Mouse (Mus musculus) MEL (cell line): Measurements from ENCODE around the gene Fank1. TPM values are rescaled to one million over a fixed set of nuclear protein-coding genes. Genes with fewer than 3 reads are reported as not detected.

Experiments used
- DNase-seq: peaks from one replicate; pipeline ENCODE4 v3.0.0; 2011; ENCODE audit warnings: low read depth, low spot score
- H3K27ac ChIP-seq: 2 replicates; pipeline ENCODE4 v1.5.1; 2012; ENCODE audit warnings: low read depth, mild to moderate bottlenecking, control low read depth, low read length, moderate library complexity; ENCODE audit not compliant: control insufficient read depth
- H3K27me3 ChIP-seq, 2 experiments: fragments of 150-350 bp in 1 of 2; sonication (generic) in 1 of 2; 2 replicates each; pipeline ENCODE4 v1.6.1; 2012; ENCODE audit warnings: low read length in 2 of 2, mild to moderate bottlenecking in 2 of 2, improper control_type of control experiment in 1 of 2, moderate library complexity in 1 of 2; ENCODE audit not compliant: insufficient read depth in 2 of 2, control insufficient read depth in 1 of 2
- H3K36me3 ChIP-seq, 2 experiments: 2 replicates each; pipeline ENCODE4 v1.6.1; 2012 to 2014; ENCODE audit warnings: low read length in 2 of 2, improper control_type of control experiment in 1 of 2, inconsistent platforms in 1 of 2, mild to moderate bottlenecking in 1 of 2; ENCODE audit not compliant: insufficient read depth in 2 of 2, control insufficient read depth in 1 of 2
- H3K4me1 ChIP-seq, 2 experiments: fragments of 150-350 bp in 1 of 2; sonication (generic) in 1 of 2; 2 replicates each; pipeline ENCODE4 v1.6.1; 2012; ENCODE audit warnings: low read length in 2 of 2, improper control_type of control experiment in 1 of 2, mild to moderate bottlenecking in 1 of 2; ENCODE audit not compliant: insufficient read depth in 2 of 2, control insufficient read depth in 1 of 2
- H3K4me3 ChIP-seq, 2 experiments: fragments of 150-350 bp in 1 of 2; sonication (generic) in 1 of 2; 2 replicates each; pipeline ENCODE4 v1.5.1; 2012; ENCODE audit warnings: low read depth in 2 of 2, low read length in 2 of 2, mild to moderate bottlenecking in 2 of 2, moderate library complexity in 2 of 2, control low read depth in 1 of 2, improper control_type of control experiment in 1 of 2; ENCODE audit not compliant: control insufficient read depth in 1 of 2, insufficient read depth in 1 of 2
- H3K79me2 ChIP-seq: 2 replicates; pipeline ENCODE4 v1.6.1; 2012; ENCODE audit warnings: mild to moderate bottlenecking, low read length, moderate library complexity; ENCODE audit not compliant: control insufficient read depth, poor library complexity, insufficient read depth
- H3K9ac ChIP-seq: 2 replicates; pipeline ENCODE4 v1.6.1; 2012; ENCODE audit warnings: low read depth, mild to moderate bottlenecking, control low read depth, low read length, moderate library complexity; ENCODE audit not compliant: control insufficient read depth, poor library complexity, severe bottlenecking
- H3K9me3 ChIP-seq: fragments of 150-350 bp; sonication (generic); replicated peaks from 2 replicates; pipeline ENCODE4 v1.6.1; 2012; ENCODE audit warnings: mild to moderate bottlenecking, low read length, improper control_type of control experiment, moderate library complexity; ENCODE audit not compliant: insufficient read depth
- BHLHE40 ChIP-seq: IDR thresholded peaks from 2 replicates; pipeline ENCODE4 v1.6.1; 2012; ENCODE audit warnings: low read depth, mild to moderate bottlenecking, inconsistent platforms, low read length, improper control_type of control experiment, borderline replicate concordance
- CHD2 ChIP-seq: IDR thresholded peaks from 2 replicates; pipeline ENCODE4 v1.6.1; 2011; ENCODE audit warnings: low read length, improper control_type of control experiment
- CTCF ChIP-seq, 3 experiments: IDR thresholded peaks in 2 of 3; conservative IDR thresholded peaks in 1 of 3; 2 replicates each; pipeline ENCODE4 v1.5.1; 2011 to 2012; ENCODE audit warnings: low read length in 3 of 3, low read depth in 2 of 3, mild to moderate bottlenecking in 2 of 3, improper control_type of control experiment in 1 of 3, inconsistent platforms in 1 of 3, mixed read lengths in 1 of 3, moderate library complexity in 1 of 3; ENCODE audit not compliant: control insufficient read depth in 1 of 3, insufficient read depth in 1 of 3, poor library complexity in 1 of 3, severe bottlenecking in 1 of 3
- E2F4 ChIP-seq: IDR thresholded peaks from 2 replicates; pipeline ENCODE4 v1.6.1; 2011; ENCODE audit warnings: low read depth, low read length, improper control_type of control experiment, borderline replicate concordance
- ELF1 ChIP-seq: IDR thresholded peaks from 2 replicates; pipeline ENCODE4 v1.6.1; 2014; ENCODE audit warnings: low read depth, mild to moderate bottlenecking, inconsistent platforms, low read length, improper control_type of control experiment, moderate library complexity
- ETS1 ChIP-seq: IDR thresholded peaks from 2 replicates; pipeline ENCODE4 v1.6.1; 2012; ENCODE audit warnings: low read depth, mild to moderate bottlenecking, inconsistent platforms, low read length, improper control_type of control experiment, moderate library complexity
- GABPA ChIP-seq: IDR thresholded peaks from 2 replicates; pipeline ENCODE4 v1.6.1; 2012; ENCODE audit warnings: low read depth, mild to moderate bottlenecking, inconsistent platforms, low read length, improper control_type of control experiment, moderate library complexity
- GATA1 ChIP-seq: IDR thresholded peaks from 2 replicates; pipeline ENCODE4 v1.6.1; 2011; ENCODE audit warnings: low read depth, low read length, improper control_type of control experiment
- JUND ChIP-seq: IDR thresholded peaks from 2 replicates; pipeline ENCODE4 v1.6.1; 2011; ENCODE audit warnings: low read depth, mild to moderate bottlenecking, improper control_type of control experiment, low read length
- KAT2A ChIP-seq: conservative IDR thresholded peaks from 2 replicates; pipeline ENCODE4 v1.6.1; 2012; ENCODE audit warnings: low read depth, low read length, improper control_type of control experiment, inconsistent platforms
- MAFK ChIP-seq: IDR thresholded peaks from 2 replicates; pipeline ENCODE4 v1.6.1; 2011; ENCODE audit warnings: low read depth, mild to moderate bottlenecking, low read length, improper control_type of control experiment, borderline replicate concordance
- MAZ ChIP-seq: IDR thresholded peaks from 2 replicates; pipeline ENCODE4 v1.6.1; 2012; ENCODE audit warnings: low read depth, mild to moderate bottlenecking, inconsistent platforms, low read length, improper control_type of control experiment
- MEF2A ChIP-seq: IDR thresholded peaks from 2 replicates; pipeline ENCODE4 v1.6.1; 2014; ENCODE audit warnings: low read depth, mild to moderate bottlenecking, inconsistent platforms, low read length, improper control_type of control experiment; ENCODE audit not compliant: poor library complexity, insufficient replicate concordance, severe bottlenecking; ENCODE audit errors: extremely low read depth
- MYB ChIP-seq: IDR thresholded peaks from 2 replicates; pipeline ENCODE4 v1.6.1; 2011; ENCODE audit warnings: mild to moderate bottlenecking, low read depth, low read length, improper control_type of control experiment
- MYC ChIP-seq: IDR thresholded peaks from 2 replicates; pipeline ENCODE4 v1.6.1; 2011; ENCODE audit warnings: low read depth, mild to moderate bottlenecking, low read length, improper control_type of control experiment, moderate library complexity
- POLR2AphosphoS2 ChIP-seq: IDR thresholded peaks from 2 replicates; pipeline ENCODE4 v1.6.1; 2011; ENCODE audit warnings: low read length, improper control_type of control experiment
- RAD21 ChIP-seq: IDR thresholded peaks from 2 replicates; pipeline ENCODE4 v1.6.1; 2011; ENCODE audit warnings: mild to moderate bottlenecking, low read depth, low read length, improper control_type of control experiment
- SIN3A ChIP-seq: IDR thresholded peaks from 2 replicates; pipeline ENCODE4 v1.6.1; 2012; ENCODE audit warnings: low read length, improper control_type of control experiment, inconsistent platforms
- SMC3 ChIP-seq: IDR thresholded peaks from 2 replicates; pipeline ENCODE4 v1.6.1; 2011; ENCODE audit warnings: low read depth, low read length, improper control_type of control experiment
- TBP ChIP-seq: IDR thresholded peaks from 2 replicates; pipeline ENCODE4 v1.8.0; 2011; ENCODE audit warnings: low read depth, low read length, improper control_type of control experiment
- TCF12 ChIP-seq: IDR thresholded peaks from 2 replicates; pipeline ENCODE4 v1.6.1; 2014; ENCODE audit warnings: low read depth, mild to moderate bottlenecking, inconsistent platforms, low read length, improper control_type of control experiment, moderate library complexity
- UBTF ChIP-seq: IDR thresholded peaks from 2 replicates; pipeline ENCODE4 v1.6.1; 2012; ENCODE audit warnings: low read depth, mild to moderate bottlenecking, inconsistent platforms, low read length, improper control_type of control experiment, moderate library complexity, borderline replicate concordance; ENCODE audit not compliant: insufficient read depth
- USF1 ChIP-seq: IDR thresholded peaks from 2 replicates; pipeline ENCODE4 v1.6.1; 2014; ENCODE audit warnings: low read depth, mild to moderate bottlenecking, inconsistent platforms, low read length, improper control_type of control experiment, moderate library complexity
- USF2 ChIP-seq, 2 experiments: IDR thresholded peaks; 2 replicates each; pipeline ENCODE4 v1.6.1; 2011 to 2012; ENCODE audit warnings: improper control_type of control experiment in 2 of 2, low read length in 2 of 2, borderline replicate concordance in 1 of 2, inconsistent platforms in 1 of 2, low read depth in 1 of 2, mild to moderate bottlenecking in 1 of 2; ENCODE audit not compliant: insufficient read depth in 1 of 2
- ZKSCAN1 ChIP-seq: IDR thresholded peaks from 2 replicates; pipeline ENCODE4 v1.6.1; 2012; ENCODE audit warnings: low read depth, mild to moderate bottlenecking, inconsistent platforms, low read length, improper control_type of control experiment, moderate library complexity
- ZNF384 ChIP-seq: IDR thresholded peaks from 2 replicates; pipeline ENCODE4 v1.6.1; 2012; ENCODE audit warnings: low read depth, mild to moderate bottlenecking, inconsistent platforms, low read length, improper control_type of control experiment
- polyA plus RNA-seq, 2 experiments: library from polyadenylated mRNA; stranded (reverse) in 1 of 2; unstranded in 1 of 2; fragments of >175 nt in 1 of 2; fragments of >200 nt in 1 of 2; gene quantifications; 2 replicates each; pipeline versions ENCODE4 v1.2.1 to v1.2.4; 2012; ENCODE audit warnings: low replicate concordance in 2 of 2, low read depth in 1 of 2; ENCODE audit not compliant: insufficient read length in 2 of 2, insufficient read depth in 1 of 2, missing spikeins in 1 of 2
- total RNA-seq: library from RNA; depleted of rRNA; stranded (reverse); fragments of 300-350 nt; gene quantifications from 2 replicates; pipeline ENCODE4 v1.2.3, GENCODE M21; 2012

The Fank1 gene
- total and polyA plus RNA-seq, 3 experiments, result 0.17 to 1.8 TPM; not detected in 1

DNA sequence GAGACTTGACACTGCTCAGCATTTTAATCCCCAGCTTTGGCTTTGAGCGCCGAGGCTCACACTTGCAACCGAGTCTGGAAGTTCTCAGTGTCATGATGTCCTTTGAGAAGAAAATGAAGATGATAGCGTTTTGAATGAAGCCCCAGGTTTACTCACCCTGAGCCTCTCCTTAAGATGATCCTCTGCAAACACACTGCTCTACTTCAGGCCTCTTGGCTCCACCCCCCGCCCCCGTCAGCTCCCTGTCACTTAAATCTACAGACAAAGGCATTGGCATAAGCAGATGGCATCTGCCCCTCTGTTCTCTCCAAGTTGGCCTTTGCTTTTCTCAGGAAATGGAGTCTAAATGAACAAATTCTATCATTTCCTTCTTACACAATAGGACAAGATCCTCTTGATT, 147.3 kb downstream of the Fank1 start:
- no peak overlapping the region for H3K9ac ChIP-seq
- TF ChIP-seq MAZ, result no peak
- no peak for TF ChIP-seq TBP
- no peak for TF ChIP-seq USF2 (IDR thresholded peaks at IDR 0.05; ENCODE audit: borderline replicate concordance in 1 of 2, insufficient read depth in 1 of 2, low read depth in 1 of 2, low read length in 2 of 2)
- TF ChIP-seq SIN3A, result no peak
- no peak for TF ChIP-seq RAD21
- TF ChIP-seq ELF1, result no peak
- TF ChIP-seq TCF12, result no peak
- TF ChIP-seq E2F4, result no peak
- no peak for TF ChIP-seq USF1
- TF ChIP-seq POLR2AphosphoS2, result no peak
- no peak for TF ChIP-seq MYC
- TF ChIP-seq GATA1, result no peak
- no peak for TF ChIP-seq MAFK
- no peak for TF ChIP-seq ZNF384
- TF ChIP-seq MYB, result no peak
- no peak for TF ChIP-seq GABPA
- TF ChIP-seq CTCF (IDR thresholded peaks at IDR 0.05 in 2 of 3, conservative IDR thresholded peaks at IDR 0.05 in 1 of 3; ENCODE audit: control insufficient read depth in 1 of 3, insufficient read depth in 1 of 3, low read depth in 2 of 3, low read length in 3 of 3, poor library complexity in 1 of 3, severe bottlenecking in 1 of 3), result no peak
- TF ChIP-seq UBTF, result no peak
- TF ChIP-seq CHD2, result no peak
- no peak for TF ChIP-seq ETS1
- DNase-seq, result no peak
- no peaks in the 10 kb centered on the region for H3K36me3 ChIP-seq
- no peaks in the 10 kb centered on the region for H3K9me3 ChIP-seq
- H3K27me3 ChIP-seq, result no peaks in the 10 kb centered on the region
- no peaks in the 10 kb centered on the region for H3K79me2 ChIP-seq
- no peak overlapping the region for H3K4me3 ChIP-seq
- no peak overlapping the region for H3K27ac ChIP-seq
- H3K4me1 ChIP-seq, result no peaks in the 10 kb centered on the region

DNA sequence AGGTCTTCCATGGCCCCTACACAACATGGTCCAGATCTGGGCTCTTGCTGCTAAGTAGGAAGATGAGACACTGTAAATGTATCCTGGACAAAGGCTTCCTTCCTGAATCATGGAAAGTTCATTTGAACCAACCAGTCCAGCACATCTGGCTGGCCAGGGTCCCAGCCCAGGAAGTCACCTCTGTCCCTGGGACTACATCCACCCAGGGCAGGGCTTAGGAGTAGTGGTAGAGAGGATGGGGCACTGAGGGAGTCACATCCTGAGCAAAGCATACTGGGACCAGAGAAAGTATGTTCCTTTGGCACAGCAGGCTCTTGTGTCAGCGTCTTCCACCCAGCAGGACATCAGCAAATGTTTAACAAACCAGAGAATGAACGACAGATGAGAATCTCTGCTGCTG, 149.1 kb downstream of the Fank1 start:
- no peaks in the 10 kb centered on the region for H3K9me3 ChIP-seq
- no peak overlapping the region for H3K4me3 ChIP-seq
- H3K36me3 ChIP-seq, result no peaks in the 10 kb centered on the region
- no peak for DNase-seq
- TF ChIP-seq KAT2A (no peak), BHLHE40 (no peak), UBTF (no peak), E2F4 (no peak), JUND (no peak), SMC3 (no peak), MEF2A (no peak), ZKSCAN1 (no peak)
- H3K27ac ChIP-seq, result no peak overlapping the region
- H3K27me3 ChIP-seq, result no peaks in the 10 kb centered on the region
- H3K9ac ChIP-seq, result no peak overlapping the region
- no peaks in the 10 kb centered on the region for H3K79me2 ChIP-seq
- no peaks in the 10 kb centered on the region for H3K4me1 ChIP-seq
